Comparison of ENCODE assay signal across 12 mouse cellular contexts in genomic region chr13:77878545-77878944, GRCm38 (mm10).
"Had no signal": no experiment of that assay in that cellular context is flagged by ENCODE, and none has a peak within 500 bp of the region (broad histone marks: within the 10 kb centered on the region; RNA-seq: fewer than 3 reads in every experiment).

No protein-coding gene starts in this region.

- H3K4me2 ChIP-seq: liver, embryonic 13.5 days; neural tube, embryonic 12.5 days had no signal

- H3K4me1 ChIP-seq: liver, embryonic 13.5 days; neural tube, embryonic 12.5 days had no signal

- H3K9ac ChIP-seq: liver, embryonic 13.5 days; neural tube, embryonic 12.5 days had no signal

- H3K36me3 ChIP-seq: limb, embryonic 10.5 days; liver, embryonic 13.5 days; neural tube, embryonic 12.5 days had no signal

- ATAC-seq: lung, postnatal 0 days had no signal

- H3K4me3 ChIP-seq: left cerebral cortex, adult 2 months; limb, embryonic 10.5 days; liver, embryonic 13.5 days; neural tube, embryonic 12.5 days had no signal

- H3K27ac ChIP-seq: left cerebral cortex, adult 2 months; limb, embryonic 10.5 days; liver, embryonic 13.5 days; neural tube, embryonic 12.5 days; stomach, postnatal 0 days had no signal

- H3K9me3 ChIP-seq: limb, embryonic 10.5 days; liver, embryonic 13.5 days; neural tube, embryonic 12.5 days had no signal

- DNase-seq: kidney, adult 18-20 months; kidney, postnatal 10 days; kidney, postnatal 4 days; liver, embryonic 13.5 days; lung, adult 2 months; lung, postnatal 36 days; thymus, postnatal 4 days had no signal

- H3K27me3 ChIP-seq: liver, embryonic 13.5 days; neural tube, embryonic 12.5 days had no signal
